Comparison of ENCODE assay signal across 9 mouse cellular contexts in genomic region chr12:102702356-102703110, GRCm38 (mm10). TPM values are rescaled to one million over a fixed set of nuclear protein-coding genes. Genes with fewer than 3 reads are reported as not detected.
A peak's percentile ranks its signal among the peaks of the same experiment; 100 is the strongest.
DNase-seq lines count a peak whose midpoint lies in the region; ATAC-seq and TF ChIP-seq lines count a peak whose summit lies in the region.
"Had no signal": no experiment of that assay in that cellular context is flagged by ENCODE, and none has a peak within 500 bp of the region (broad histone marks: within the 10 kb centered on the region; RNA-seq: fewer than 3 reads in every experiment).

No protein-coding gene starts in this region.

- H3K36me3 ChIP-seq in intestine, embryonic 14.5 days (ENCODE audit: control insufficient read depth, insufficient read depth, low read length) = no peaks in the 10 kb centered on the region
- H3K36me3 ChIP-seq in limb, embryonic 15.5 days = no peaks in the 10 kb centered on the region
- no peaks in the 10 kb centered on the region for H3K36me3 ChIP-seq in midbrain, postnatal 0 days (ENCODE audit: insufficient read depth, low read length)
- no peaks in the 10 kb centered on the region for H3K36me3 ChIP-seq in splenic B cell, adult 2 months (ENCODE audit: control insufficient read depth, insufficient read depth, low read length, poor library complexity, severe bottlenecking)

- intact Hi-C loops in gastrocnemius, adult 2 months (cut with DNase I) = loop anchor here (5.0 kb wide), 1 partner anchor 80 kb away; no protein-coding TSS in a partner anchor

- no peaks in the 10 kb centered on the region for H3K9me3 ChIP-seq in intestine, embryonic 14.5 days (ENCODE audit: control insufficient read depth, low read length)
- no peaks in the 10 kb centered on the region for H3K9me3 ChIP-seq in limb, embryonic 15.5 days
- H3K9me3 ChIP-seq in midbrain, postnatal 0 days (ENCODE audit: low read length) = no peaks in the 10 kb centered on the region

- peak overlapping the region; percentile 79 for H3K4me2 ChIP-seq in intestine, embryonic 14.5 days (ENCODE audit: low read length)
- H3K4me2 ChIP-seq in limb, embryonic 15.5 days = peak overlapping the region; percentile 94
- peak overlapping the region; percentile 86 for H3K4me2 ChIP-seq in midbrain, postnatal 0 days (ENCODE audit: low read depth, low read length, poor library complexity, severe bottlenecking)

- ATAC-seq in intestine, embryonic 14.5 days (replicated peaks; ENCODE audit: low FRiP score, low TSS enrichment, low read depth) = no peak
- ATAC-seq in limb, embryonic 15.5 days (ENCODE audit: insufficient number of reproducible peaks, low FRiP score, low TSS enrichment, low read depth) = no peak
- no peak for ATAC-seq in midbrain, postnatal 0 days (ENCODE audit: low FRiP score)
- ATAC-seq: Patski had no signal

- H3K27ac ChIP-seq in gastrocnemius, adult 2 months = peak overlapping the region; percentile 91
- H3K27ac ChIP-seq in intestine, embryonic 14.5 days (ENCODE audit: low read depth) = peak overlapping the region; percentile 39; the same call in 1 of the 2 replicates
- peak overlapping the region; percentile 73 for H3K27ac ChIP-seq in limb, embryonic 15.5 days
- peak overlapping the region; percentile 57; the same call in 1 of the 2 replicates for H3K27ac ChIP-seq in midbrain, postnatal 0 days (ENCODE audit: low read depth, low read length)

- peak; percentile 82 for DNase-seq in gastrocnemius, adult 18-20 months (ENCODE audit: low spot score)
- no peak for DNase-seq in gastrocnemius, postnatal 25 days
- DNase-seq in cerebellum, adult 8-10 months = peak; percentile 85
- peak; percentile 83 for DNase-seq in gastrocnemius, adult 2 months
- peak; percentile 86 for DNase-seq in intestine, embryonic 14.5 days (ENCODE audit: low spot score)
- DNase-seq in midbrain, postnatal 0 days (ENCODE audit: low spot score) = peak; percentile 88
- peak; percentile 91 for DNase-seq in splenic B cell, adult 2 months (ENCODE audit: low read depth, low spot score)

- H3K4me1 ChIP-seq in intestine, embryonic 14.5 days (replicated peaks; ENCODE audit: control insufficient read depth, insufficient read depth, low read length) = peaks cover 50% of the 10 kb centered on the region
- peaks cover 65% of the 10 kb centered on the region for H3K4me1 ChIP-seq in limb, embryonic 15.5 days
- H3K4me1 ChIP-seq in midbrain, postnatal 0 days (ENCODE audit: insufficient read depth, low read length) = peaks cover 25% of the 10 kb centered on the region; the same call in 1 of the 2 replicates

- H3K9ac ChIP-seq in intestine, embryonic 14.5 days (ENCODE audit: low read length) = no peak overlapping the region
- 0 out of 2 replicates have a peak overlapping the region, but pooled peaks have one; percentile 14 for H3K9ac ChIP-seq in limb, embryonic 15.5 days
- peak overlapping the region; percentile 29; the same call in 1 of the 2 replicates for H3K9ac ChIP-seq in midbrain, postnatal 0 days (replicated peaks; ENCODE audit: low read length, poor library complexity, severe bottlenecking)

- no peaks in the 10 kb centered on the region for H3K27me3 ChIP-seq in intestine, embryonic 14.5 days (replicated peaks; ENCODE audit: control insufficient read depth, insufficient read depth, low read length)
- peaks cover 7% of the 10 kb centered on the region; the same call in 1 of the 2 replicates for H3K27me3 ChIP-seq in limb, embryonic 15.5 days
- H3K27me3 ChIP-seq in midbrain, postnatal 0 days (ENCODE audit: insufficient read depth, low read length) = no peaks in the 10 kb centered on the region
- H3K27me3 ChIP-seq in splenic B cell, adult 2 months (ENCODE audit: control insufficient read depth, insufficient read depth, low read length, poor library complexity, severe bottlenecking) = no peaks in the 10 kb centered on the region
- H3K27me3 ChIP-seq: Patski had no signal

- 10% methylated on average over 14 of the region's 15 CpGs for WGBS in intestine, embryonic 14.5 days
- WGBS in limb, embryonic 15.5 days = 8% methylated on average over 15 of the region's 15 CpGs
- 3% methylated on average over 15 of the region's 15 CpGs for WGBS in midbrain, postnatal 0 days

- TF ChIP-seq CTCF in gastrocnemius, adult 2 months (IDR thresholded peaks at IDR 0.05) = peak; percentile 81
- peak; percentile 85 for TF ChIP-seq CTCF in midbrain, postnatal 0 days (IDR thresholded peaks at IDR 0.05)

- H3K4me3 ChIP-seq in gastrocnemius, adult 2 months = peak overlapping the region; percentile 97
- H3K4me3 ChIP-seq in intestine, embryonic 14.5 days (ENCODE audit: low read depth, low read length) = peak overlapping the region; percentile 65
- H3K4me3 ChIP-seq in limb, embryonic 15.5 days = peak overlapping the region; percentile 71
- H3K4me3 ChIP-seq in midbrain, postnatal 0 days (ENCODE audit: low read depth, low read length) = peak overlapping the region; percentile 74

RNA-seq across cellular contexts. Expression of gene Itpk1, which starts 2.2 kb away (rescaled TPM):
- total RNA-seq in gastrocnemius, adult 18-20 months (2021) = 1 to 10 TPM; 6.5 to 7.4 TPM
- total RNA-seq in gastrocnemius, postnatal 25 days (2021) = 1 to 10 TPM; 5.2 to 6.5 TPM
- total RNA-seq in gastrocnemius, adult 2 months (2021) = 1 to 10 TPM; 6.5 to 6.6 TPM
- polyA plus RNA-seq in intestine, embryonic 14.5 days (2014; fragmentation: Nextera tagmentation; extraction: Ambion mirVana) = 25.7 and 31.5 TPM in 2 replicates
- 10.1 and 10.9 TPM in 2 replicates for polyA plus RNA-seq in limb, embryonic 15.5 days (2015; fragmentation: Nextera tagmentation; extraction: Ambion mirVana)
- 56.0 and 66.6 TPM in 2 replicates for total RNA-seq in midbrain, postnatal 0 days (2014; rRNA removed)
- 39.0 and 40.3 TPM in 2 replicates for polyA plus RNA-seq in midbrain, postnatal 0 days (2015; fragmentation: Nextera tagmentation; extraction: Ambion mirVana)

RNA-seq across cellular contexts. Expression of gene Moap1, which starts 40.9 kb away (rescaled TPM):
- total RNA-seq in gastrocnemius, adult 18-20 months (2021) = 1 to 10 TPM; 4.2 to 4.5 TPM
- total RNA-seq in gastrocnemius, postnatal 25 days (2021) = 1 to 10 TPM; 3.7 to 4.6 TPM
- 1 to 10 TPM; 4.8 to 5.5 TPM for total RNA-seq in gastrocnemius, adult 2 months (2021)
- 21.0 and 27.3 TPM in 2 replicates for polyA plus RNA-seq in intestine, embryonic 14.5 days (2014; fragmentation: Nextera tagmentation; extraction: Ambion mirVana)
- 21.7 and 21.8 TPM in 2 replicates for polyA plus RNA-seq in limb, embryonic 15.5 days (2015; fragmentation: Nextera tagmentation; extraction: Ambion mirVana)
- 20.9 and 26.5 TPM in 2 replicates for total RNA-seq in midbrain, postnatal 0 days (2014; rRNA removed)
- 71.8 and 84.8 TPM in 2 replicates for polyA plus RNA-seq in midbrain, postnatal 0 days (2015; fragmentation: Nextera tagmentation; extraction: Ambion mirVana)

RNA-seq across cellular contexts. Expression of gene Tmem251, which starts 41.0 kb away (rescaled TPM):
- total RNA-seq in gastrocnemius, adult 18-20 months (2021) = 1 to 10 TPM; 1.9 to 5.1 TPM
- 1 to 10 TPM; 1.8 to 2.9 TPM for total RNA-seq in gastrocnemius, postnatal 25 days (2021)
- 1 to 10 TPM; 2.3 to 3.5 TPM for total RNA-seq in gastrocnemius, adult 2 months (2021)
- polyA plus RNA-seq in intestine, embryonic 14.5 days (2014; fragmentation: Nextera tagmentation; extraction: Ambion mirVana) = 12.6 and 14.7 TPM in 2 replicates
- 9.2 and 9.4 TPM in 2 replicates for polyA plus RNA-seq in limb, embryonic 15.5 days (2015; fragmentation: Nextera tagmentation; extraction: Ambion mirVana)
- total RNA-seq in midbrain, postnatal 0 days (2014; rRNA removed) = 5.9 and 6.2 TPM in 2 replicates
- 11.9 and 12.3 TPM in 2 replicates for polyA plus RNA-seq in midbrain, postnatal 0 days (2015; fragmentation: Nextera tagmentation; extraction: Ambion mirVana)

RNA-seq across cellular contexts. Expression of gene Gm28051, which starts 55.0 kb away (rescaled TPM):
- not detected for total RNA-seq in gastrocnemius, adult 18-20 months (2021)
- total RNA-seq in gastrocnemius, postnatal 25 days (2021) = not detected
- not detected for total RNA-seq in gastrocnemius, adult 2 months (2021)
- polyA plus RNA-seq in intestine, embryonic 14.5 days (2014; fragmentation: Nextera tagmentation; extraction: Ambion mirVana) = not detected in 2 replicates
- polyA plus RNA-seq in limb, embryonic 15.5 days (2015; fragmentation: Nextera tagmentation; extraction: Ambion mirVana) = not detected in 2 replicates
- total RNA-seq in midbrain, postnatal 0 days (2014; rRNA removed) = 0.93 TPM in 1 of 2 replicates, not detected in the other
- not detected in 2 replicates for polyA plus RNA-seq in midbrain, postnatal 0 days (2015; fragmentation: Nextera tagmentation; extraction: Ambion mirVana)
- polyA plus RNA-seq: Patski had no signal

RNA-seq across cellular contexts. Expression of gene Gon7, which starts 55.1 kb away (rescaled TPM):
- total RNA-seq in gastrocnemius, adult 18-20 months (2021) = 1 to 10 TPM; 8.2 to 9.7 TPM
- 10 to 100 TPM in 1 of 2 experiments, 1 to 10 TPM in 1; 6.5 to 10.1 TPM for total RNA-seq in gastrocnemius, postnatal 25 days (2021)
- 10 to 100 TPM in 1 of 2 experiments, 1 to 10 TPM in 1; 7.7 to 11.3 TPM for total RNA-seq in gastrocnemius, adult 2 months (2021)
- 26.5 and 30.4 TPM in 2 replicates for polyA plus RNA-seq in intestine, embryonic 14.5 days (2014; fragmentation: Nextera tagmentation; extraction: Ambion mirVana)
- polyA plus RNA-seq in limb, embryonic 15.5 days (2015; fragmentation: Nextera tagmentation; extraction: Ambion mirVana) = 19.7 and 20.6 TPM in 2 replicates
- total RNA-seq in midbrain, postnatal 0 days (2014; rRNA removed) = 14.4 and 21.0 TPM in 2 replicates
- 30.9 and 39.1 TPM in 2 replicates for polyA plus RNA-seq in midbrain, postnatal 0 days (2015; fragmentation: Nextera tagmentation; extraction: Ambion mirVana)

Comparison
In these comparisons a context has a peak if more than half of its experiments do, and no peak if none do; other contexts are left out.
1. H3K27ac ChIP-seq: peak in every context shown above with its lines; median percentile 91 in gastrocnemius, adult 2 months; 73 in limb, embryonic 15.5 days; 57 in midbrain, postnatal 0 days; 39 in intestine, embryonic 14.5 days.